Mouse (Mus musculus) CD4-positive helper T cell, adult 2 months (primary cell): ENCODE results near the gene Fxn.

Experiments used
- DNase-seq: peaks from one replicate; pipeline ENCODE4 v3.0.0-alpha.2; 2012; ENCODE audit warnings: low read depth, missing footprints, low spot score

Gene Fxn

DNA sequence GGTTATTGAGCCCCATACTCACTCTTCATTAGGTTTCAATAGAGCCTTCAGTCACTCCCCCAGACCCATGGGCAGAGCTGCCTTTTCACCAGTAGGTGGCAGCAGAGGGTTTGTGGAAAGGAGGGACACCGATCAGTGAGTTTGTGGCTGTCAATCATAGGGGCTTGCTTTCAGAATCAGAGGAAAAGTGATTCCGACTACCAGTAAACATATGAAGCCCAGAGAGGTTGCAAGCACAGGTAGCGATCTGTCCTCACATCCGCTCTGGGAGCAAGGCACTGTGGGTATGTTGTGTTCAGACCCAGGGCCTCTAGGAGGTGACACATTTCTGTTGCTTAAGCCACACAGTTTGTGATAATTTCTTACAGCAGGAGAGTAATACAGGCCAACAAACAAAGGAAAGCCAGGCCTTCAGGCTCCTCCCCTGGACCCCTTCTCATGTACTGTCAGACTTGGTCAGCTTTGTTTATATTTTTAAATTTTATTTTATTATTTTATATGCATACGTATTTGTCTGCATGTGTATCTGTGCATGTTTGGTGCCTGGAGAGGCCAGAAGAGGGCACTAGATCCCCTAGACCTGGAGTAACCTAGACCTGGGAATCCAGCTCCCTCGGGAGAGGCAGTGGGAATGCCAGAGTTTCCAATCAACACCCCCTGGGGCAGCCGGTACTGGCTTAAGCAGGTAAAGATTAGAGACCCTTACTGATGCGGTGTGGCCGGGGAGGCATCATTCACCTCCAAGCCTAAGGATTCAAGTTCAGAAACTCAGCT is 20.8 kb upstream of the Fxn start:
- peak; percentile 75 for DNase-seq

DNA sequence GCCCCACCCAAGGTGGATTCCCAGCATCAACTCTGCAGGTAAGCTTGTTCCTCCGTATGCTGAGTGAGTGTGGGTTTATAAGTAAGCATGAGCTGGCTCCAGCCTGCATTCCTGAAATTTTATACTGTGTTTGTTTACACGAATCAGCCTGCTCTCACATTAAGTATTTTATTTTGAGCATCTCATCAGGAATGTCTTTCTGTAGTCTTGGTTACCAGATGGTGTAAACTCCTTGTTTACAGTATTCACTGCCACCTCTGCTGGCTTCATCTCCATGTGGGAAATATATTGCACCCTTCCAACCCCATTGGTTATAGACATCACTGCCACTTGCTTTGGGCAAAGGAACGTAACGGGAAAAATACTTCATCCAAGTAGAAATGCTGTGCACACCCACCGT is 13.1 kb upstream of the Fxn start:
- DNase-seq = no peak

DNA sequence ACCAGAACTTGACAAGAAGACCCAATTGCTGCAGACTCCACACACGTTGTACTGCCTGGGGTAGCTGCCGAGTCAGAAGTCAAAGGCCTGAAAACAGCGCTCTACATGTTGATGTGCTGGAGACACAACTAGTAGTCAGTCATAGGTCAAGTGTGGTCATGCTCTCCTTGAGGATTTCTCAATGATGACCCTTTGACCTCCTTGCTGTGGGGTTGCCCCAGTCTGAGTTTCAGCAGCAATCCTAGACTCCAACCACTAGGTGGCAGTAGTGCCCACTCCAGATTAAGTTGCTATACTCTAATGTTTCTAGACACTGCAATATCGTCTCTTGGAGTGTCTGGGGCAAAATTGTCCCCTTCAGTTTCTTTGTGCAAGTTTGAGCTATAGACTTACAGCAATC is 3.8 kb upstream of the Fxn start:
- DNase-seq = peak; percentile 62

DNA sequence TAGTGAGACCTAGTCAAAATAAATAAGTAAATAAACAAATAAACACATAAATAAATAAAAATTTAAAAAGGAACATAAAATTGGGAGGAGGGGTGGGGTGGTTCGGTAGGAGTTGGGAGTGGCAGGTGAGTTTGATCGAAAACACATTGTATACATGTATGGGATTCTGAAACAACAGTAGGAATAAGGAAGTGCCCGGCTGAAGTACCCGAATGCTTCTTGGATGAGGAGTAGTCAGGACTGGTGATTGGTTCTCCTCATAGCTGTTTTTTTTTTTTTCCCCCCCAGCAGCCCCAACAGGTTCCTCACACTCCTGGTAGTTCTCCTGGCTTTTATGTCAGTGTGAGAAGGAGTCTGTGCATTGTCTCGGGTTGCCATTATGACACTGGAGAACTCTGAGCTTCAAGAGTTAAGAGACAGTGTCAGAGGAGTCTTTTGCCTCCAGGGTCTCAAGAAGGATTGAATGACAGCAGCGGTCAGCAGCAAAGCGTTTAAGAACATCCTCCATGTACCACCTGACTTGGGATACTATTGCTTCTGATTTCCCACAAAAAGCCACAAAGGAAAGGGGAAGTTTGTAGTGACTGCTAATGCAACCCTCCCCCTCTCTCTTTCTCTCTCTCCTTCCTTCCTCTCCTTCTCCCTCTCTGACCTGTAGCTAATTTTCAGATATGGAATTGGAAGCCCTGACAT is 1.0 kb upstream of the Fxn start:
- no peak for DNase-seq

DNA sequence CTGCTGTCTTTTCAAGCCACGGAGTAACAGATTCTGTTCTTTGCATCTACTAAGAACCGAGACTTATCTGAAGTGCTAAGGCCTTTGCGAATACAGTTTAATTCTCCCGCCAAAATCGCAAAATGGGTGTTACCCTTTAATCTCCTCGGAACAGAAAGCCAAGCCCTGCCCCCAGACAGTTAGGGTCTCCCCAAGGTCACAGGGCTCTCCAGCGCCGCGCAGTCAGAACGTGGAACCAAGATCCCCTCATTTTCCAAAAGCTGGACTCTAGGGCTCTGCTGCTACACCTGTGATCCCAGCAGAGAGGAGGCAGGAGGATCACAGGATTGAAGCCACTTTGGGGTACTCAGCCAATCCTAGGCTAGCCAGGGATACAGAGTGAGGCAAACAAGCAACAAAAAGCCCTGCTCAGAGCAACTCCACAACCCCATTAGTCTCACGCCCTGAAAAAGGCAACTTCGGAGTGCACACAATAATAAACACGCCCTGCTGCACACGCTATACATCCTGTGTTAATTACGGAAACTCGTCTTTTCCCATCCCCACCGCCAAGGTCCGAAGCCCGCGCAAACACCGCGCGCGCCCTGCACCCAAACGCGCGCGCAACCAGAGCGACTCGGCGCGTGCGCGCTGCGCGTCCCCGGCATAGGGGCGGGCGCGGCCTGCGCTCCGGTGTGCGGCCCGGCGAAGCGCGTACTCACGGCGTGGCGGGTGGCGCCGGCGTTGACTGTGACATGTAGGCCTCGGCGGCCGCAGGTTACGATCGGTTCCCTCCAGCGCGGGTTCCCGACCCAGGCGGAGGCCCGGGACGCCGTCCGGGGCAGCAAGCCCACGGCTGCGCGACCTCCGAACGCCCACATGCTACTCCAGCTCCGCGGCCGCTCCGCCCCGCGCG is 452 bp downstream of the Fxn start:
- DNase-seq = peak; percentile 94

DNA sequence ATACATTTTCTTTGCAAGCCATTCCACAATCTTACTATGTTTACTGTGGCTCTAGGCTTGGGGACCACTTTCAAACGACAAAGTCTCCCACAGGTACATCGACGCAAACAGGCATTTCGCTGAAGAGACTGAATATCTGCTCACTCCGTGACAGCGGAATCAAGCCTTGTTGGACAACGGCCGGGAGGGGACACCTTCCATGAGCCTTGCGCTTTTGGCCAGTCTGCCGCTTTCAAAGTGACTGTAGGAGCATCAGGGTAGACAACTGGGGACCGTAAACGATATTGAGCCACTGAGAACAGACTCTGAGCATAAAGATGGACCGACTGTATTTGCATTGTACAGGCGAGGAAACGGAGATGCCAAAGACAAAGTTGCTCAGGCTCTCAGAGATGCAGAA is 1.5 kb downstream of the Fxn start:
- DNase-seq = no peak

DNA sequence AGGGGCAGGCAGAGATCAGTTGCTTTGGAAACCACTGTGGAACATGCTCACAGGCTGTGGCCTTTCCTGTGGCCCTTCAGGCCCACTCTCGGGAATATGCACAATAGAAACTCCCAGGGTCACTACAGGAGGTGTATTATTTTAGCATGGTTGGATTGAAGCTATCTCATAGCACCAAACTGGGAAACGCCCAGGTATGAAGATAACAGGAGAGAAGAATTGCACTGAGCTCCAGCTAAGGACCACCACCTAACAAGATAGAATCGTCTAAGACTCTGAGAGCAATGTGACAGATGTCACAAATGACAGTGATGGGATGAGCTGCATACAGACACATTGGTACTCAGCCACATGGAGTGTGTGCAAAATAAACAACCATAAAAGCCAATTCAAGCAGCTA is 6.1 kb downstream of the Fxn start:
- no peak for DNase-seq

DNA sequence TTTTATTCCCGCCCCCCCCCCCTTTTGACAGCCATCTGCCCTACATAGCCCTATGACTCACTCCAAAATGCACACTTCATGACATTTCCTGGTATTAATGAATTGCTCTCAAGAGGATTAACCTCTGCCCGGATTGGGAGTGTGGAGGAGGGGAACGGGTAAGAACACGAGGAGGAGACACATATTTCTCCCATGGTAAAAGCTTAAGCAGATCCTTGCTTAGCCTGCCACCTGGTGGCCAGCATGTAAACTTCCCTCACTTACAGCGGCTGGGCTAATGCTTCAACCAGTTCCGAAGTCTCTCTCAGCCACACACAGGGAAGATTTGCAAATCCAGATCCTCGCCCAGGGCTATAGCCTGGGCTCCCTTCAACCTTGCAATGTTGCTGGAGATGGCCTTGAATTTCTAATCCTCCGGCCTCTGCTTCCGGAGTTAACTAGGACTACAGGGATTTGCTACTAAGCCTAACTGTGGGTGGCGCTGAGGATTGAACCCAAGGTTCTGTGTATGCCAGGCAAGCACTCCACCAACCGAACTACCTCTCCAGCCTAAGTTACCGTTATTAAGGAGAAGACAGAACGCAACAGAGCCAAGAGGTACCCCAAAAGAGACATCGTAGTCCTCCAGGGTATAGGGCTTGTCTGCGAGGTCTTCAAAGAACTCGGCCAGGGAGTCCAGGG is 8.5 kb downstream of the Fxn start:
- peak; percentile 78 for DNase-seq

DNA sequence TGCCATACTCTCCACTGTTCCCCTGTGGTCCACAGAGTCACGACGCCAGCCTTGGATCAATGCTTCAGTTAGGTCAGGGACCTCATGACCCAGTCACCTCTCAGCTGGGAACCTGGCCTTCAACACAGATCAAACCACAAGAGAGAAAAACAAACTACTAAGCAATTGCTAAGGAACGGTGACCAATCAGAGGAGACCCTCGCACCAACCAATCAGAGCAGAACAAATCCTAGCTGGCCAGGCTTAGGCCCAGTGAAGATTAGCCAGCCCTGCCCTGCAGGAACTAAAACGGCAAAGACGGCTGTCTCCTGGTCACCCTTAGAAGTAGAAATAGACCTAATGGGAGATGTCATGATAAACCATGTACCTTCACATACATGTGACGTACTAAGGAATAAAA is 9.1 kb downstream of the Fxn start:
- no peak for DNase-seq

DNA sequence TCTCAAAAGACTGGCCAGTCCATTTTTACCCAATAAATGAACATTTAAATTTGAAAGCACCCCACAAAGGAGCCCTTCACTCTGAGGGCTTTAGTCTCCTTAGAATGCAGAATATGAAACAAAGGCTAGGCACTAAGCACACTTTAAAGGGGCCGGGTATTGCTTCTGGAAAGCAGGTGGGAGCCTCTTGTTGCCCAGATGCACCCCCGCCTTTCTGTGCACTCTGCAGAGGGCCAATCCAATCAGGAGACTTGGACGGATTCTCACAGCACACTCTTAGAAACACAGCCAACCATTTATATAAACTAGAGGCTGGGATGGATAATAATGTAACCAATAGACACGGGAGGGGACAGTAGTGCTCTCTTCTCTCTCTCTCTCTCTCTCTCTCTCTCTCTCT is 11.9 kb downstream of the Fxn start:
- no peak for DNase-seq

DNA sequence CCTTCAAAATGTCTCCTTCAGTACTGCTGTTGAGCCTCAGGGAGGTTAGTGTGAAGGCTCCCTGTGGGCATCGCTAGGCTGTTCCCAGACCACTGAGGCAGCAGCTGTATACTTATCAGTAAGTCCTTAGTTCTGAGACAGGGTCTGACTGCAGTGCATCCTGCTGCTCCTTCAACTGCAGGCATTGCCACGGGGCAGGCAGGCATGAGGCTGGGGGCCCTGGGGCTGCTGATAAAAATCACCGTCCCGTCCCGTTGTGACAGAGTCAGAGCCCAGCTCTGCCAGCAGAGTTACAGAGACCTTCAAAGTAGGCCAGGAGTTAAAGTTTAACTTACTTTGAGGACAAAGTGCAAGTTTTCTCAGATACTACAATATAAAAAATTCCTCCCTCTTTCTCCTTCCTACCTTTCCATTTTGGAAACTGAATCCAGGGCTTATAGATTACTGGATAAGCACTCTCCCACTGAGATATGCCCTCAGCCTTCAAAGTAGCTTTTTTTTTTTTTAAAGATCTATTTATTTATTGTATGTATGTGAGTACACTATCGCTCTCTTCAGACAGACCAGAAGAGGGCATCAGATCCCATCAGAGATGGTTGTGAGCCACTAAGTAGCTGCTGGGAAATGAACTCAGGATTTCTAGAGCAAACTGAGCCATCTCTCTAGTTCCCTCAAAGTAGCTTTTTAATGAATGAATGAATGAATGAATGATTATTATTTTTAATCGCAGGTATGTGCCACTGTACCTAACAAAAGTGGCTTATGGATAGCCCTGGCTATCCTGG is 14.2 kb downstream of the Fxn start:
- DNase-seq = no peak

DNA sequence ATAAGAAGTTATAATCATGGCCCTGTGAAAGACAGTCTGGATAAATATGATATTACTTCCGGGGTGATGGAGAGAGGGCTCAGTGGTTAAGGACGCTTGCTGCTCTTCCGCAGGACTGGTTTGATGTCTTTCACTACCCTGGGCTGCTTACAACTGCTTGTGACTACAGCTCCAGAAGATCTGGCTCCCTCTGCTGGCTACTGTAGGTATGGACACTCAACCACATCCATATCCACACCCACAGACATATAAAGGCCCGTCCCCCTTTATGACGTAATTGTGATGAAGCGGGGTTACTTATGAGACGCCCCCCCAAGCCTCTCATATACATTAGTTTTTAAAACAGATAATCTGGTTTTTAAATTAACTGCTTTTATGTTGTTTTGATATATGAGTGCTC is 15.4 kb downstream of the Fxn start:
- DNase-seq = peak; percentile 87

DNA sequence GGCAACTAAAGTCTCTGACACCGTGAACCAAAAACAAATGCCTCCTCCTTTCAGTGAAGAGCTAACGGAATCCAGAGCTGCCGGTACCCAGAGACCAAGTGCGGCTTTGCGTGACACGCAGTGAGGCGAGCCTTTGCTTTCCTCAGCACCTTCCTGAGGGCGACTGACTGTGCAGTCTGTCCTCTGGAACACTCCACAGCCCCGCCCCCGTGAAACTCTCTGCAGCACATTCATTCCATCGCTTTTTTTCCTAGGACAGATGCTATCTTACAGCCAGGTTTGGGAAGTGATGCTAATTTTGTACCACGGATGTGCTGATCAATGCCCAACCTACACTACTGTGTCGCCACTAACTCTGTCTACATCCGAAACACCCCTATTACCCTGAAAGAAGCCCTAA is 17.7 kb downstream of the Fxn start:
- no peak for DNase-seq

DNA sequence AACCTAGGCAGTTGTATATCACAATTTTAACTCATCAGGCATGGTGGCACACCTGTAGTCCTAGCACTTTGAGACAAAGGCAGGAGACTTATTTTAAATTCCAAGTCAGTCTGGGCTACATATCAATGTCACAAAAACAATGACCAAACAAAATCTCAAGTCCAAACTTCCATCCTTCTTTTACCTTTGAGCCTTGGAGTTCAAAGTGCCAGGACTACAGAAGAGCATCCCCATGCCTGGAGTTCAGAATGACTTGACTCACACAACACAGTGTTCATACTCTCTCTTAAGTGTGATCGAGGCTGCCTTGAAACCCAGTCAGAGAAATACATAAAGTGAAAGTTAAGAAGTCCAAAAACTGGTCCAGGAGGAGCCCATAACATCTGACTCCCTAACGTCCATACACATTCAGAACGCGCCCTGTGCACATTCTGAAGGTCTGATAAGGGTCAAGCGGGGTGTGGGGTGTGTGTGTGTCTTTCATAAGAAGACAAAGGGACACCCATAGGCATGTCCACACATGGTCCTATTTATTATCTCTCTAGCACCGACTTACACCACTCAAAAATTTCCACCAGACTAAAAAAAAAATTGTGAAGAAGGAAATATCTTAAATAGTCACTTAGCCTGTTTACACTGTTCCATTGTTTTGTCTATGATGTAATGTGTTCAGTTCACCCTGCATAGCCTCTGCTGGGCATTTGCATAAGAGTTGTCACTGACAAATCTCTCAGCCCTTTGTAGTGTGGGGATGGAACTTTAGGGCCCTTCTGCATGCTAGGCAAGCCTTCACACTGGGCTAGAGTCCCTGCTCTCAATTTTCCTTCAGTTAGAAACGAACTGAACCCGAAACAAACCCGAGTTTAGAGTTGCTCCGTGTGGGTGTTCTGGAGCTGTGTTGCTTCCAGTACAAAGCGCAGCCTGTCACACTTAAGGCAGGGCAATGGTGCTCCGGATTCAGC is 20.7 kb downstream of the Fxn start:
- no peak for DNase-seq

DNA sequence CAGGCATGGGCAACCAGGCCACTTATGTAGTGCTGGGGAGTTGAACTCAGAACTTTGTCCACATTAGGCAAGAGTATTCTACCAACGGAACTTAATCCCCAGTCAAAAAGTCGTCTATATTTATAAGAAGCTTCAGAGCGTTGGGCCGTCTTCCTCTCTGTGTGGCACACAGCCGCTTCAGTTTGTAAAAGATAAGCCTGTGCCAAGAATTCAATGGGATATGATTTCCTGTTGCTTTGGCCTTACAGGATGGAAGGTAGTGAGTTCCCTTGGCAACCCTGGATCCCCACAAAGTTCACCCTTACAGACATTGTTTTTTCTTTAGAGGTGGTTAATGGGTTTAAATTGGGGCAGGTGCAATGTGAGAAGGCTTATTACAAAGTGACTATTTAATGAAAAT is 22.0 kb downstream of the Fxn start:
- no peak for DNase-seq

DNA sequence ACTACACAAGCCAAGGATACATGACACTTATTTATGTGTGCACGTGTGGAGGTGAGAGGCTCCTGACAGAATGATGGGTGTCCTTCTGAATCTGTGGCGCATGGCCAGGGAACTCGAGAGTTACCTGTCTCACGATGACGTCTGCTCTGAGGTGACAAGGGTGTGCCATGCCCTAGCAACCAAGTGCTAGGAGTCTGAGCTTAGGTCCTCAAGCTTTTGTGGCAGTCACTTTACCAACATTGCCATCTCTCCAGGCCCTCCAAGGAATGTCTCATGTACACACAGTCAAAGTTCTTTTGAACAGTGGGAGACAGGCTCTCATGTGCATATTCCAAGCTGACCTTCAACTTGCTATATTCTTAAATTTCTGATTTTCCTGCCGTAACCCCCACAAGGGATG is 22.4 kb downstream of the Fxn start:
- DNase-seq = no peak

DNA sequence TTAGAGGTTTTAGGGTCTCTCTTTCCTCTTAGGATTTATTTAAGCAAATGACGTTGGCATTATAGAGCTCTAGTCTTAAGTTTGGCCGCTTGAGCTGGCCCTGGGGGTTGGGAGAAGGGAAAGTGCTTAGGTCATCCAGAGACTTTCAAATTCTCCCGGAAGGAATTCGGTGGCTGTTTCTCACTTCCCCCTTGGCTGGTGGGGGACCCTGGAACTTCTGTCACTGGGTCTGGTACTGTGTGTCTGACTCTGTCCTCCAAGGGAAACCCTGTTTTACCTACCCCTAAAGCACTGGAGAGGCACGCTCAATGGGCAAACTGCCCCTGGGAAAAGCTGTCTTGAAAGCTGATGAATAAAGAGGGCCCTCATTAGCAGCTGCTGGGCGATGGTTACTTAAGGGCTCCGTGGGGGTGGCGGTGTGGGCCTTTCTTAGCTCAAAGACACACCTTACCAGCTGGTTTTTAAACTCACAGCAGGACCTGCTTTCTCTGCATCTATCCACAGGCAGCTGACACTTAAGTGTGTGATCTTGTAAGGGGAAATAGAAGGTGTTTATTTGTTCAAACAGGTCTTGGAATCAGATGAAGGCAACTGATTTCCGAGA is 26.6 kb downstream of the Fxn start:
- DNase-seq = no peak

DNA sequence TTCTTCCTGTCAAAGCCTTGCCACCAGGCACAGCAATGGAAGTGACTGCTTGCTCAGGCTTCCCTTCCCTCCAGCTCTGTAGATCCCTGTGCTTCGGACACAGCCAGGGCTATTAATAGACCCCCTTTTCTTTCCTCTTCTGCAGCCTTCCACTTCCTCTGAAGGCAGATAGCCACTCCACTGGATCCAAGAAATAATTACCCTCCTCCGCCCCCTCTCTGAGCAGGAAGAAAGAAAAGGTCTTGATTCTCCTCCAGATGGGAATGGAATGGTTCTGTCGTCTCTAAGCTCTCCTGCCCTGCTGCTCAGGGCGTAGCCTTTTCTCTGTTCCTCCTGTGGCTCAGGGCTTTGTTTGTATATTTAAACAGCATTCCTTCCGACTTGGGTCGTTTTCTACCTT is 28.5 kb downstream of the Fxn start:
- DNase-seq = no peak

DNA sequence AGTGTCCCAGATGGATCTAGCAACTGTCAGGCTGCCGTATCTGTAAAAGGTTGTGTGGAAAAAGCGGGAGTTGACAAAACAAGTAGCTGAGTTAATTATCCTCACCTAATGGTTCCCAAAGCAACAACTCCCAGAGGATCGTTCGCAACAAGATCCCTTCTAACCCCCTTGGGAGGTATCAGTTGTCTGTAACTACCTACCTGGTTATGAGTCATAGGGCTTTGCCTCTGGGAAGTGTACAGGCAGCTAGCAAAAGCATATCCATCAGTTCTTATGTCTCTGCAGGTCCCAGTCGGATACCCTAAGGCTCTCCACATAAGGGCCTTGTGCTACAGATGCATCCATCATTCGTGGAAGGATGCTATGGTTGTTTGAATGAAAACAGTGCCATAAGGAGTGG is 37.1 kb downstream of the Fxn start:
- DNase-seq = no peak
